Mouse (Mus musculus) embryonic facial prominence, embryonic 15.5 days (tissue): ENCODE data around the gene Vcan. TPM values are rescaled to one million over a fixed set of nuclear protein-coding genes. Genes with fewer than 3 reads are reported as not detected.

Experiments used
- polyA plus RNA-seq: library from polyadenylated mRNA; unstranded; fragments of >200 nt; fragmentation: Nextera tagmentation; extraction: Ambion mirVana; gene quantifications from 2 replicates; pipeline ENCODE4 v1.2.1, GENCODE M21; 2015

Gene Vcan
- polyA plus RNA-seq, 1 experiment from 2014 or later = 93.5 TPM

Other genes with a start within 250 kb of the Vcan start
- 18.7 and 28.4 TPM in 2 replicates for gene Hapln1, start 202.7 kb downstream of the Vcan start, polyA plus RNA-seq